Mouse (Mus musculus) lung, postnatal 0 days (tissue): ENCODE measurements around the gene Ephx4. TPM values are rescaled to one million over a fixed set of nuclear protein-coding genes. Genes with fewer than 3 reads are reported as not detected.
A peak's percentile ranks its signal among the peaks of the same experiment; 100 is the strongest.
"Not testable (repeated sequence)": the region's sequence is repeated elsewhere in the genome, so short reads cannot be mapped to it uniquely, and the experiment has no call there.

Experiments
- ATAC-seq: fragments of 200-750 bp; cut with Nextera tagmentation; 2 replicates; pipeline ENCODE4 v1.8.0; 2017; ENCODE audit warnings: moderate library complexity
- DNase-seq: peaks from one replicate; pipeline ENCODE4 v3.0.0-alpha.2; 2016; ENCODE audit warnings: low spot score
- H3K27ac ChIP-seq: fragments of 300-500 bp; sonication (generic); 2 replicates; pipeline ENCODE4 v1.5.1; 2014; ENCODE audit warnings: antibody characterized with exemption, mild to moderate bottlenecking, low read length, mixed read lengths
- H3K27me3 ChIP-seq: fragments of 300-500 bp; sonication (generic); replicated peaks from 2 replicates; pipeline ENCODE4 v1.6.1; 2014; ENCODE audit warnings: low read length, mixed read lengths; ENCODE audit not compliant: insufficient read depth
- H3K36me3 ChIP-seq: fragments of 300-500 bp; sonication (generic); 2 replicates; pipeline ENCODE4 v1.6.1; 2014; ENCODE audit warnings: low read length, mixed read lengths; ENCODE audit not compliant: insufficient read depth
- H3K4me1 ChIP-seq: fragments of 300-500 bp; sonication (generic); 2 replicates; pipeline ENCODE4 v1.6.1; 2014; ENCODE audit warnings: antibody characterized with exemption, low read depth, low read length, mixed read lengths; ENCODE audit not compliant: insufficient read depth
- H3K4me2 ChIP-seq: fragments of 300-500 bp; sonication (generic); replicated peaks from 2 replicates; pipeline ENCODE4 v1.6.1; 2014; ENCODE audit warnings: low read depth, mild to moderate bottlenecking, low read length, moderate library complexity, mixed read lengths
- H3K4me3 ChIP-seq: fragments of 300-500 bp; sonication (generic); 2 replicates; pipeline ENCODE4 v1.5.1; 2014; ENCODE audit warnings: low read depth, low read length
- H3K9ac ChIP-seq: fragments of 300-500 bp; sonication (generic); replicated peaks from 2 replicates; pipeline ENCODE4 v1.6.1; 2014; ENCODE audit warnings: low read depth, mild to moderate bottlenecking
- H3K9me3 ChIP-seq: fragments of 300-500 bp; sonication (generic); 2 replicates; pipeline ENCODE4 v1.6.1; 2016; ENCODE audit warnings: low read length, mixed read lengths
- CTCF ChIP-seq: IDR thresholded peaks from 2 replicates; pipeline ENCODE4 v1.5.1; 2016; ENCODE audit warnings: antibody characterized with exemption, mild to moderate bottlenecking
- EP300 ChIP-seq: IDR thresholded peaks from 2 replicates; pipeline ENCODE4 v1.6.1; 2016; ENCODE audit warnings: antibody characterized with exemption, mild to moderate bottlenecking, control low read depth
- WGBS: fragments of 180-500 bp; shearing (Covaris S2); extraction: QIAGEN DNeasy Blood & Tissue Kit; methylation state at CpG from one replicate; pipeline ENCODE4 v1.1.7; 2014; 5-methylcytosine and 5-hydroxymethylcytosine counted together
- polyA plus RNA-seq: library from polyadenylated mRNA; unstranded; fragments of >200 nt; fragmentation: Nextera tagmentation; extraction: Ambion mirVana; gene quantifications from 2 replicates; pipeline ENCODE4 v1.2.1, GENCODE M21; 2015

Gene Ephx4
- polyA plus RNA-seq, 1 experiment from 2014 or later, result 1.2 TPM

DNA sequence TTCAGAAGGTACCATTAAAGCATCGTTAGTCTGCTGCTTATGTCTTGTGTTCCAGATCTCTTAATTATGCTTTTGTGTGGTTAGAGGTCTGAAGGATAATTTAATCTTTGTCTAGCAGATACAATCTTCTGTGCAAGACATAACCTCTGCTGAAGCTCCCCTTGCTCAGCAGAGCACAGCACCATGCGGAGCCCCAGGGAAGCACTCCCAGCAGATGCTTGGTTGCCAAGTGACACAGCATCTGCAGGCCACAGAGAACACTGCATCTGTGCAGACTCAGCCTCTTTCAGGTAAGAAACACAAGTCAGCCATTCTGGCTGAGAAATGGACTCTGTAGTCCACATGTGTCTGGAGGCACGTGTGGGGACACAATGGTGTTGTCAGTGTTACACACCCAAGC is 32.5 kb upstream of the Ephx4 start:
- no peak overlapping the region for H3K27ac ChIP-seq
- no peak overlapping the region for H3K4me2 ChIP-seq
- 74% methylated on average over 3 of the region's 3 CpGs for WGBS
- no peak overlapping the region for H3K4me3 ChIP-seq
- no peak overlapping the region for H3K9ac ChIP-seq
- no peaks in the 10 kb centered on the region for H3K27me3 ChIP-seq
- ATAC-seq, result no peak
- no peaks in the 10 kb centered on the region for H3K36me3 ChIP-seq
- no peak for TF ChIP-seq EP300
- TF ChIP-seq CTCF, result no peak
- H3K4me1 ChIP-seq, result no peaks in the 10 kb centered on the region
- DNase-seq, result no peak
- H3K9me3 ChIP-seq, result no peaks in the 10 kb centered on the region

DNA sequence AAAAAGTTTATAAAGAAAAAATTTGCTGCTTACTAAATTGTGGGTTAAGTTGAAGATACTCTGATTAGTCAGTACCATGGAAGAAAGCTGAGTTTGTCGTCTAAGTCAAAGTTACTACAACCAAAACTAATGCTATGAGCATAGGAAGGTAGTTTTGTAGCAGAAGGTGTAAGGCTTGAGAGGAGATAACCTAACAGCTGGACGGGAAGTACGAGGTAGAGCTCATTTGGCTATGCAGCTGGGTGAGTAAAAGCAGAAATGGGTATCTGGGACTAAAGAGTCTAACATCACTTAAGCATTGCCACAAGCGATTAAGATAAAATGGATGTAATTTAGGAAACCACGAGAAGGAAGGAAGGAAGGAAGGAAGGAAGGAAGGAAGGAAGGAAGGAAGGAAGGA is 31.2 kb upstream of the Ephx4 start:
- no peak overlapping the region for H3K9ac ChIP-seq
- 87% methylated on average over 5 of the region's 5 CpGs for WGBS
- H3K36me3 ChIP-seq, result no peaks in the 10 kb centered on the region
- ATAC-seq, result no peak
- no peak overlapping the region for H3K4me2 ChIP-seq
- DNase-seq, result no peak
- no peaks in the 10 kb centered on the region for H3K27me3 ChIP-seq
- H3K27ac ChIP-seq, result no peak overlapping the region
- no peak overlapping the region for H3K4me3 ChIP-seq
- no peaks in the 10 kb centered on the region for H3K4me1 ChIP-seq
- TF ChIP-seq EP300, result no peak
- TF ChIP-seq CTCF, result no peak
- no peaks in the 10 kb centered on the region for H3K9me3 ChIP-seq

DNA sequence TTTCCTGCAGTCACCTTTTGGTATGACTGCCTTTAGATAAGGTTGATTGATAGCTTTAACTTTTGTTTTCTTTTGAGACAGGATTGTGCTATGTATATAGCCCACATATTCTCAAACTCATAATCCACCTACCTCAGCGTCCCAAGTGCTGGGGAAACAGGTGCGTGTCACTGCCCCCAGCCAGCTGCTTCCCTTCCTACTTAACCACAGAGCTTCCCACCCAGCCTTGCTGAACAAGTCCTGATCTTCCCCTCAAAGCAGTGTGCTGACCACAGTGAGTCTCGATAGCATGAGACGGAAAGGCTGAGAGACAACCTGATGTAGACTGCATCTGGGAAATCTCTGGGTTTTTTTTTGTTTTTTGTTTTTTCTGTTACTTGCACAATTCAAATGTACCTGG is 29.3 kb upstream of the Ephx4 start:
- TF ChIP-seq CTCF (no peak), EP300 (no peak)
- Histone ChIP-seq H3K27ac (no peak overlapping the region), H3K4me1 (no peaks in the 10 kb centered on the region), H3K27me3 (no peaks in the 10 kb centered on the region), H3K9me3 (no peaks in the 10 kb centered on the region), H3K4me3 (no peak overlapping the region), H3K9ac (no peak overlapping the region), H3K36me3 (no peaks in the 10 kb centered on the region), H3K4me2 (no peak overlapping the region)
- DNase-seq (no peak), ATAC-seq (no peak)
- WGBS, result 72% methylated on average over 4 of the region's 4 CpGs

DNA sequence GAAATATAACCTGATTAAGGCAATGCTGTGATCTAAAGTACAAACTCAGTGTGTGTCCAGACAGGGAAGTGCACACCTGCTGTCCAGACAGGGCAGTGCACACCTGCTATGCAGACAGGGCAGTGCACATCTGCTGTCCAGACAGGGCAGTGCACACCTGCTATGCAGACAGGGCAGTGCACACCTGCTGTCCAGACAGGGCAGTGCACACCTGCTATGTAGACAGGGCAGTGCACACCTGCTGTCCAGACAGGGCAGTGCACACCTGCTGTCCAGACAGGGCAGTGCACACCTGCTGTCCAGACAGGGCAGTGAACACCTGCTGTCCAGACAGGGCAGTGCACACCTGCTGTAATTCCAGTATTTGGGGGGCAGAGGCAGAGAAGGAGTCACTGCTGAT is 16.1 kb upstream of the Ephx4 start:
- H3K4me3 ChIP-seq, H3K4me1 ChIP-seq, H3K9me3 ChIP-seq, H3K4me2 ChIP-seq, H3K9ac ChIP-seq, H3K27ac ChIP-seq, DNase-seq, H3K27me3 ChIP-seq, H3K36me3 ChIP-seq, ATAC-seq: not testable (repeated sequence)
- peak; percentile 18; the same call in 1 of the 2 replicates for TF ChIP-seq CTCF

DNA sequence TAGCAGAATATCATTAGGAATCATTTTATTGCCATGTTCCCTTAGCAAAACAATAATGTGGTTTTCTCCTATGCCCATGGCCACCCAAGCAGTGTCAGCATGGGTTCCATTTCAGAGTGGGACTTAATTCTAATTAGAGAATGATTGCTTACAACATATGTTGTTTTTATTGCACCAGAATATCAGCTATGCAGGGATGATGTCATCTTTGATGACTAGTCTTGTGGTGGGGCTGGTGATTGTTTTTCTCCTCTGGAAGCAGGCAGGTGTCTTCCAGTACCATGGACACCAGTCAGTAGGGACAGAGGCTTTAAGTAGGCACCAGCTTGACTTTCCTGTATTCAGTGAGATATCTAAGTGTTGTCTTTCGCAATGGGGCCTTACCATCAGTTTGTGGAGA is 14.7 kb upstream of the Ephx4 start:
- Histone ChIP-seq H3K4me2 (no peak overlapping the region), H3K4me1 (no peaks in the 10 kb centered on the region), H3K27ac (no peak overlapping the region), H3K9ac (no peak overlapping the region), H3K36me3 (peaks cover under 1% of the 10 kb centered on the region; the same call in 1 of the 2 replicates), H3K4me3 (no peak overlapping the region), H3K27me3 (no peaks in the 10 kb centered on the region), H3K9me3 (no peaks in the 10 kb centered on the region)
- no peak for TF ChIP-seq CTCF
- no peak for TF ChIP-seq EP300
- WGBS, result 83% methylated on average over 1 of the region's 1 CpGs
- DNase-seq, result no peak
- no peak for ATAC-seq

- 90% methylated on average over 2 of the region's 2 CpGs for WGBS
- TF ChIP-seq EP300 (no peak), CTCF (no peak)
- no peaks in the 10 kb centered on the region for H3K9me3 ChIP-seq
Measured at GRCm38 (mm10) chr5:107389373-107389772, 13.2 kb upstream of the Ephx4 start.

DNA sequence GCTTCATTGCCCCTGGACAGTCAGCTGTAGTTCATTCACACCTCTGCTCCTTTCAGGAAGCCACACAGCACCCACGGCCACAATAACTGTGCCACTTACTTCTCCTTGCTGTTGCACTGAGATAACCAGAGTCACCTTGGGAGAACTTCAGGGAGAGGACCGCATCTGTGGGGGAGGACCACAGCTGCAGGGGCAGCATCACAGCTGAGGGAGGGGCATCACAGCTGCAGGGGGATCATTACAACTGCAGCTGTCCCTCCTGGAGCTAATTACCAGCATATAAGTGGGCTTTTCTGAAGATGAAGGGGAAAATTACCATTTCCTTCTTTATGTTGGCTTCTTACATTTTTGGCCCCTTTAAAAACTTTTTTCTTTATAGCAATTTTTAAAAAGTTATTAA is 8.1 kb upstream of the Ephx4 start:
- WGBS, result 50% methylated on average over 2 of the region's 2 CpGs
- Histone ChIP-seq H3K4me2 (no peak overlapping the region), H3K4me1 (no peaks in the 10 kb centered on the region), H3K9me3 (no peaks in the 10 kb centered on the region), H3K36me3 (no peaks in the 10 kb centered on the region), H3K9ac (no peak overlapping the region), H3K4me3 (no peak overlapping the region), H3K27me3 (no peaks in the 10 kb centered on the region), H3K27ac (no peak overlapping the region)
- ATAC-seq (no peak), DNase-seq (no peak)
- TF ChIP-seq EP300 (no peak), CTCF (no peak)

More at GRCm38 (mm10) chr5:107389373-107389772, 13.2 kb upstream of the Ephx4 start:
- DNase-seq (no peak), ATAC-seq (no peak)
- no peak overlapping the region for H3K4me3 ChIP-seq
- H3K27me3 ChIP-seq, result no peaks in the 10 kb centered on the region
- H3K36me3 ChIP-seq, result no peaks in the 10 kb centered on the region
- no peaks in the 10 kb centered on the region for H3K4me1 ChIP-seq
- H3K27ac ChIP-seq, result no peak overlapping the region
- H3K9ac ChIP-seq, result no peak overlapping the region
- H3K4me2 ChIP-seq, result no peak overlapping the region
